Mouse (Mus musculus): ENCODE data around the gene Dcakd.
"Not testable (repeated sequence)": the region's sequence is repeated elsewhere in the genome, so short reads cannot be mapped to it uniquely, and the experiment has no call there.

The Dcakd gene

DNA sequence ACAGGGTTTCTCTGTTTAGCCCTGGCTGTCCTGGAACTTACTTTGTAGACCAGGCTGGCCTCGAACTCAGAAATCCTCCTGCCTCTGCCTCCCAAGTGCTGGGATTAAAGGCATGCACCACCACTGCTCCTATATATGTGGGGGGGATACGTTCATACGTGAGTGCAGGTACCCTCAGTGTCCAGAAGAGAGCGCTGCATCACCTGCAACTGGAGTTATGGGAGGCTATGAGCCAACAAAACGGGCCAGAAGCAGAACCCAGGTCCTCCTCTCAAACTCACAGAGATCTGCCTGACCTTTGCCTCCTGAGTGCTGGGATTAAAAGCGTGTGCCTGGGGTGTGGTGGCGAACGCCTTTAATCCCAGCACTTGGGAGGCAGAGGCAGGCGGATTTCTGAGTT is 52.2 kb downstream of the Dcakd start:
- not testable (repeated sequence) for DNase-seq

DNA sequence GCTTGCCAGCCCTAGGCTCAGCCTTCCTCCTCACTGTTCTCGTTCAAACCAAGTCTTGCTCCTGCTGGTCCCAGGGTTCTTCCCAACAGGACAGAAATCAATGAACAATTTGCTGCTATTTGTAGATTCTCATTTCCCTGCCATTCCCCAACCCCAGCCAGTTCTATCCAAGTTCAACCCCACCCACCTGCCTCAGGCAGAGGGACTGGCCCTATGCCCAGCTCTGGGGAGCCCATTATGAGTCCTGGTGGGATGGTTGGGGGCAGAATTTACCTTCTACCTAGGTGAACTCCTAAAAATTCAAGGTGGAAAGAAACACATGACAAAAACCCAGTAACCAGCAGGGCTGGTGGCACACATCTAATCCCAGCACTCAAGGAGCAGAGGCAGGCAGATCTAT is 55.8 kb downstream of the Dcakd start:
- DNase-seq: no peak

DNA sequence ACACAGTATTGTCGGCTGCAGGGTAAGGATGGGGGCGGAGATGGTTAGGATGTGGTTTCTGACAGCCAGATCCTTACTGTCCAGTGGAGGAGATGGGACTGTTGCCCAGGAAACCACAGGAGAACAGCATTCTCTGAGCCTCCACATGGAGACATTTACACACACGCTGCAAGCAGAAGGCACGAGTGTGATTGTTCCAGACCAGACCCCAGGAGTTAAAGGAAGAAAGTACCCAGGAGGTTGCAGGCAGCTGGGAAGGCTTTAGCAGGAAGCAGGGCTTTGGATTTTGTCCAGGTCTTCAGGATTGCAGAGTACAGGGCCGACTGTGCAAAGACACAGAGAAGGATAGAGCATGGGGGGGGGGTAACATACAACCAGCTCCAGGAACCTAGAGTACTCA is 56.5 kb downstream of the Dcakd start:
- DNase-seq: no peak

DNA sequence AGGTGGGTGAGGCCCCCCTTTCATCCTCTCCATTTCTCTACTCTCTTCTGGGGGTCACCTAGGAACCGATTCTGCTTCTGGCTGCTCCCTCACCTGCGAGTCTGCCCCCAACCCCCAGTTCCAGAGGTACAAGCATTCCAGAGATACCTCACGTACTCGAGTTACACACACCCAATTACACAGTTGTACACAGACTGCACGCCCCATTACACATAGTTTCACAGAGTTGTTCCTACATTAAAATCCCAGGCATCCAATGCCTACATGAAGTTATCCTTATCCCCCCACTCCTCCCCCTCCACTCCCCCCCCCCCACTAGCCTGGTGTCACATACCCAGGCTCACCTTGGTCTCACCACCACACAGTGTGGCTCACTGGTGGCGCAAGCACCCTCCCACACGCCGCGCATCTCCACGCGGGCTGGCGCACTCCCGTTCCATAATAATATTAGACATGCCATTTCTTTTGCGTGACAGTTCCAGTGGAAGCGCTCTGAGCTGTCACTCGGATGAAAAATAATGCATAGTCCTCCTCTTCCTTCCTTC is 63.5 kb downstream of the Dcakd start:
- DNase-seq: no peak

DNA sequence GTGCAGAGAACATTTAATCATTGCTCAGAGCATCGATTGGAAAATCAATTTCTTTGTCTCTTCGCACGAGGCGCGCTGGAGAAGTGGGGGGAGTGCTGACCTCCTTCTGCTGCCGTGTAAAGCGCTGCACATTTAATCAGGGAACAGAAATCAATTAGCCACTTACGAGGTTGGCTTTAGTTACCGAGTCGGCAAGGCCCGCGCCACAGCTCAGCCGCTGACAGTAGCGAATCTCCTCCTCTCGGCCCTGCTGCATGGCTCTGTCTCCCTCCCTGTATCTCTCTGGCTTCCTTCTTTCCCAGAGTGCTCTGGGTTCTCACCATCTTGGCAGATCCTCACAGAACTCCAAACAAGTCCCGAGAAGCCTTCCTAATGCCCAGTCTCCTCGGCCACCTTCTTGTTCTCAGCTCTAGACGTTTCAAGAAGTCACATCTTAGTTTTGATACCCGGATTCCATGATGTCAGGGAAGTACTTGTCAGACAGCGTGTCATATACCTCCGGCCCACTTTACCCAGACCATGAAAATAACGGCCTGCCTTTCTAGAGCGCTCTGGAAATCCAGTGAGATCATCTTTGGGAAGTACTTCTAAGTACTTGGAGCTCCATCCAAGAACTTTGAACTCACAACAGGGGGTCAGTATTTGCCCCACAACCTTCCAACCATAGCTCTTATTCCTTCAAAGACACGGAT is 64.1 kb downstream of the Dcakd start:
- DNase-seq: no peak

DNA sequence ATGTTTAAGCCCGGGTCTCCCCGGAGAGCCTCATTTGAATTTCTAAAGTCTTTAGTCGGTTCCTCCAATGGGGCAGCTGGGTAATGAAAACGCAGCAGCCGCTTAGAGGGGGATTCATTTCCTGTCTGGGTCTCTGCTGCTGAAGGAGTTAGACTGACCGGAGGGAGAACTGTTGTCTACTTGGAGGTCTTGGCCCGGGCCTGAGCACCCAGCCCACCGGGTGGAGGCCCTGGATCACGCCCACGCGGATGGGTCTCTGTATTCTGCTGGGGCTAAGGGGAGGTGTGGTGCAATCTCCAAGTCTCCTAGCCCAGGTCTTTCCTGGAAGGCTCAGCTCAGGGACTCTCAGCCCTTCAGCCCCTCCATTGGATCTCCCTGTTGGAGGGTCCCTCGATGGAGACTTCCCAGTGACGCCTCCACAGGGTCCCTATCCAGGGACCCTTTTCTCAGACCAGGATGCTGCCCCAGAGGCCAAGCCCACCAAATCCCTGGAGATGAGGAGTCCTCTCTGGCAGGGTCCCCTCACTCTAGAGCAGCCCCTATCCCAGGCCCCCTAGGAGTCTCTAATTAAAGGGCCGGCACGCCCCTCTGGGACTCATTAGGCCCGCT is 64.8 kb downstream of the Dcakd start:
- DNase-seq: no peak

DNA sequence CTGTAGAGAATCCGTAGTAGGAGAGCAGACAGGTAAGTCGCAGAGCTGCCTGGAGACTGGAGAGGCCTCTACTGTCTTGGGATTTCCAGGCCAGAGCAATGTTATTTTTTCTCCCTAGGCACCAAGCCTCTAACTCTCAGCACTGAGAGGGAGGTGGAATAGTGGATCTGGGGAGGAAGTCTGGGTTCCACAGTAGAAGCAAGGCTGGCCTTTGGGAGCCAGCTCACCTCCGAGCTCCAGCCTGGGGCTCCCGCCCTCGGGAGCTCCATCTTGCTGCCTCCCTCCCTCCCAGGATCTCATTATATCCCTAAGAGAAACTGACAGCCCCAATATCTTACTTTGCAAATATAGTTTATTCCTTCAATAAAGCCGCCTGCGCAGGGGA is 65.3 kb downstream of the Dcakd start:
- DNase-seq: no peak

DNA sequence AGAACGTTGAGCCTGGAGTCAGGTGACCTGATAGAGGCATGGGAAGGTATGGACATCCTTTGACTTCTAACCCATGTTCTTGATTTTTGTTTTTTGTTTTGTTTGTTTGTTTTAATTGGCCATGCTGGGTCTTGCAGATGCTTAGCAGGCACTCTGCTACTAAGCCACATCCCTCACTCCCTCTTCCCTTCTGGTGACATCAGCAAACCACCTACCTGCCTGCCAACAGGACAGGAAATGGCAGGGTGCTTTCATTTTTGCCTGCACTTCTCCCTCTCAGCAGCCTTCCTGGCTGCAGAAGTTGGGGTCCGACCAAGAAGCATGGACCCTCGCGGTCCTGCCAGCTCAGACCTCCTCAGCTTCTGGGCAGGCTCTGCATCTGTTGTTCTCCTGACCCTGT is 67.1 kb downstream of the Dcakd start:
- DNase-seq: no peak

DNA sequence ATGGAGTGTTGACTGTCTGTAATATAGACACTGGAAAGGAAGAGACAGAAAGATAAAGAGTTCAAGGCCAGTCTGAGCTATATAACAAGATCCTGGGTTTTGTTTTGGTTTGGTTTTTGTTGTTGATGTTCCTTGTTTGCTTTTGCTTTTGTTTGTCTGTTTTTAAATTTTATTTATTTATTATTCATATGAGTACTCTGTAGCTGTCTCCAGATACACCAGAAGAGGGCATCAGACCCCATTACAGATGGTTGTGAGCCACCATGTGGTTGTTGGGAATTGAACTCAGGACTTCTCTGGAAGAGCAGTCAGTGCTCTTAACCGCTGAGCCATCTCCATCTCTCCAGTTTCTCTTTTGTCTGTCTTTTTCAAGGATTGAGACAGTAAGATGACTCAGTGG is 69.3 kb downstream of the Dcakd start:
- no peak for DNase-seq

DNA sequence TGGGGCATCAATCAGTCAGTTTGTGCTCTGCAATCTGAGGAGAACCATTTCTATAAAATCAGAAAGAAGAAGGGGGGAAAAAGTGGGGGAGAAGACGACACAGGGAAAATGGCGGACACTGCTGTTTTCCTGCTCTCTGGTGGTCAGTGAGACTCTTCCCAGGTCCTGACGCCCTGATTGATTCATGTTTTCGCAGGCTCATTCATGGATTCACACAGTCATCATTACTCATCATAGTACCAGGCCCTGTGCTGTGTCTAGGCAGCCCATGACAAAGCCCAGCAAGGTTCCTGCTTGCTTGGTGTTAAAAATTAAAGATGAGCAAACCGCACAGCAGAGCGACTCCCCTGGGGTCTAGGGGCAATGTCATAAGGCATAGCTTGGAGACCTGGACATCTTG is 69.7 kb downstream of the Dcakd start:
- no peak for DNase-seq

DNA sequence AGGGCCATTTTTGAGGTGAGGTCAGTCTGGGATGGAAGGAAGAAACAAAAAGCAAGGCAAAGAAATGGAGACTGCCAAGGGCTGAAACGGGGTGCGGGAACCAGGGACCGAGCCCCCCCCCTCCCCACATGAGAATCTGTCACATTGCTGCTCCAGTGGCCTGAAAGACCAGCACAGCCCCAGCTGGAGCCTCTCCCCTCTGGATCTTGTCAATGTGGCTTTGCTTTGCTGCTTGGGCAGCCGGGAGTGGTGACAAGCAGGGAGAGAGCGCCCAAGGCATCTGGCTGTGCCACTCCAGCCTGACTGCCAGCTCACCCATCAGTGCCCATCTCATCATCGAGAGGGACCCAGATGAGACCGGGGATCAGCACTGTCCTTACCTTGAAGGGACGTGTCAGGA is 70.4 kb downstream of the Dcakd start:
- no peak for DNase-seq

DNA sequence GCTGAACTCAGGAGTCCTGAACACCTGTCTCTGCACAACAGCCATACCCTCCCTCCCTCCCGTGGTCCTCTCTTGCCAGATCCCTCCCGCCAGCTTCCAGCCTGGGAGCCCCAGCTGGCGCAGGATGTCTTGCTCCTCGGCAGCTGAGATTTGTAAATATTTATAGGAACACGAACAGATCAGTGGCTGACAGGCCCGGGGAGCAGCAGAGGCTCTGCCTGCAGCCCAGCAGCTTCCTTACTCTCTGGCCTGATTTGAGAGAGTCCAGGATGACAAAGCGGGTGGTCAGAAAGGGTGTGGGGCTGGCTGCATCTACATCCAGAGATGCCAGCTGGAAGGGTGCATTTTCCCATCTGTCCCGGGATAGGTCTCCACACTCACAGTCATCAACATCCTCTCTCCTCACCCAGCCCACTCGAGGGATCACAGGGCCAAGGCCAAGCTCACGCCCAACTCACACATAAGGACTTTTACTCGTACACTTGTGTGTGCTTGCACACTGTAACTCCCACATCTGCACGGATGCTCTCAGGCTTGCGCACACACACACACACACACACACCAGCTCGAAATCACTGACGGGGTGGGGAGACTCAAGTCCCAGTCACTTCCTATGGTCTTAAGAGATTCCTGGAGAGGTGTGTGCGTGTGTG is 71.0 kb downstream of the Dcakd start:
- peak; percentile 95 for DNase-seq

DNA sequence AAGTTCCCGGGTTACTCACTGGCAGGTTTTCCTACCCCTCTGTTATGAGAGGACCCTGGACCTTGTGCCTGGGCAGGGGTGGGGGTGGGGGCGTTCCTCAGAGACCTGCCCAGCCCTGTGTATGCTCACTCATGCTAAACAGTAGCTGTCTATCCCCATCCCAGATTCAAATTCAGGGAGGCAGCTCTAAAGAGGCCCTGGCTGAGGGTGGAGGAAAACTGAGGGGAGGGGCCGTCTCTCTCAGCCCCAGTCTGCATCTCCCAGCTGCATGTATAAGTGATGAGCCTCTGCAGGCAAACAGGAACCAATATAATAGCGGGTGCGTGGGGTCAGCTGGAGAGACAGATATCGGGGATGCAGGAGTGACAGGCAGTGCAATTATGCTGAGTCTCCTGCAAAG is 75.2 kb downstream of the Dcakd start:
- peak; percentile 82 for DNase-seq

DNA sequence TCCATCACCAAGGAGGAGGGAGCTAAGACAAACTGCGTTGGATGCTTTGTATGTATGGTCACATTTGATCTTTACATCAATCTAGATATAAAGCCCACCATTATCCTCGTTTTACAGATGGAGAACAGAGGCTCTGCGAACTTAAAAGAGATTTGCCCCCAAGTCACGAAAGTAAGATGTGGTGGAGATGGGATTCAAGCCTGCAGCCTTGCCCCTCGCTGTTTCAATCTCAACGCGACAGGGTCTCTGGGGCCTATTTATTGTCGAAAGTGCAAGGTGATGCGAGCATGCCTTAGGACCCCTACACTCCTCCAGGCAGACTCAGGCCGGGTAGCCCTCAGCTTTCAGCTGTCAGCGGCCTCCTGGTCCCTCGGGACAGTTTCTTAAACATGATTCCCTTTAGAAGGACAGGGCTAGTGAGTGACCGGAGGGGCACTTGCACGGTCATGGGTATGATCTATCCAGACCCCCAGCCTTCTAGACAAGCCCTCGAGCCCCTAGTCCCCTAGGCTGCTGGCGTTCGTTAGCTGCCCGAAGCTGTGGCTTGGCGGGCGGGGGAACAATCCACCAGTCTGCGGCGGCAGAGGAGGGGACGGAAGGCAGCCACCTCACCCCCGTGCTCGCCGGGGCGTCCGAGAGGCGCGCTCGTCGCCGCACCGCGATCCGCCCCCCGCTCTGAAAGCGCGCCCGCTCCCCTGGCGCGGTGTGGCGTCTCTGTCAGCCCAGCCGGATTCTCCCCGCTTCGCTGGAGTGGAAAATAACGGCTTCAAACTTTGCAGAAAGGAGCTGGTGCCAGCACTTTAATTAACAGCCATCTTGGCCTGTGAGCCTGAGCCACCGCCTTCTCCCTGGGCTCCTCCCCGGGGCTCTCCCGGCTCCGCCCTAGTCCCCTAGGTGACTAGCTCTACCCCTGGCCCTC is 79.8 kb downstream of the Dcakd start:
- DNase-seq: peak; percentile 95

DNA sequence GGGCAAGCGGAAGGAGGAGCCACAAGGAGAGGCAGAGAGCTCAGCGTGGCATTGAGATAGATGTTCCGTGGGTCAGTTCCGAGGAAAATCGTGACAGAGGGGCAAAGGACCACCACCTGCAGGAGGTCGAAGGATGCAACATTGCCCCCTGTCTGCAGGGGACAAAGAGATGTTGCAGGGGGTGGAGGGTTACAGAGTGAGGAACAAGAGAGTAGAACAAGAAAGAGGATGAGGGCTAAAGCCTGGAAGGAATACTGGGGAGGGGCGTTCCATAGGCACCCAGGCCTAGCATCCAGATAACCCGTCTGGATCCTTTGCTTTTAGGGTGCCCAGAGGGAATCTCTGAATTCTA is 81.2 kb downstream of the Dcakd start:
- no peak for DNase-seq

DNA sequence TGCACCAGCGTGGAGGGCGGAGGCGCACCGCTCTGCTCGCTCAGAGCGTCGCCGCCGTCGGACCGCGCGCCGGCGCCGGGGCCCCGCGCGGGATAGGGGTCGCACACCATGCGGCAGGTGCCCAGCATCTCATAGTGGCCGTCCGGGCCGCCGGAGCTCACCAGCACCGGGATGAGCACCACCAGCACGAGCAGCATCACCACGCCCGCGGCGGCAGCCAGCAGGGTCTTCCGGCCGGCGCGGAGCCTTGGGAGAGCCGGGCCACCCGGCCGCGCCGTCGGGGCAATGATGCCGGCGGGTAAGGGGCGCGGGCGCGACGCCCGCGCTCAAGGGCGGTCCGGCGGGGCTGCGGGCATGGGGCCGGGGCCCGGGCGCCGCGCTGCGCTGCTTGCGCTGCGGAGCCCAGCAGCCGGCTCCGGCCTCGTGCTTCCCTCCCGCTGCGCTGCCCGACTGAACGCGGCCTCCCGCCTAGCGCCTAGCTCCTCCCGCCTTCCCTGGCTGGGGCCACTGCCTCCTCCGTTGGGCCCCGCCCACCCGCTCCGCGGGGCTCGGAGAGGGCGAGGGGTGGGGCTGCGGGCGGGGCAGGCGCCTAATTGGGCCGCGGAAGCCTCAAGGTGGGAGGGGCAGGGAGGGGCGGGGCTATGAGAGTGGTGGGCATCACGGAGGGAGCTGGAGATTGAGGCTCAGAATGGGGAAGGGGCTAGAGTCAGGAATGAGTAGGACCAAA is 81.7 kb downstream of the Dcakd start, which contains the start of gene C1ql1:
TSS of gene C1ql1 (minus strand) at position 424 of the 727 bp plus-strand sequence.
- DNase-seq: peak; percentile 98

DNA sequence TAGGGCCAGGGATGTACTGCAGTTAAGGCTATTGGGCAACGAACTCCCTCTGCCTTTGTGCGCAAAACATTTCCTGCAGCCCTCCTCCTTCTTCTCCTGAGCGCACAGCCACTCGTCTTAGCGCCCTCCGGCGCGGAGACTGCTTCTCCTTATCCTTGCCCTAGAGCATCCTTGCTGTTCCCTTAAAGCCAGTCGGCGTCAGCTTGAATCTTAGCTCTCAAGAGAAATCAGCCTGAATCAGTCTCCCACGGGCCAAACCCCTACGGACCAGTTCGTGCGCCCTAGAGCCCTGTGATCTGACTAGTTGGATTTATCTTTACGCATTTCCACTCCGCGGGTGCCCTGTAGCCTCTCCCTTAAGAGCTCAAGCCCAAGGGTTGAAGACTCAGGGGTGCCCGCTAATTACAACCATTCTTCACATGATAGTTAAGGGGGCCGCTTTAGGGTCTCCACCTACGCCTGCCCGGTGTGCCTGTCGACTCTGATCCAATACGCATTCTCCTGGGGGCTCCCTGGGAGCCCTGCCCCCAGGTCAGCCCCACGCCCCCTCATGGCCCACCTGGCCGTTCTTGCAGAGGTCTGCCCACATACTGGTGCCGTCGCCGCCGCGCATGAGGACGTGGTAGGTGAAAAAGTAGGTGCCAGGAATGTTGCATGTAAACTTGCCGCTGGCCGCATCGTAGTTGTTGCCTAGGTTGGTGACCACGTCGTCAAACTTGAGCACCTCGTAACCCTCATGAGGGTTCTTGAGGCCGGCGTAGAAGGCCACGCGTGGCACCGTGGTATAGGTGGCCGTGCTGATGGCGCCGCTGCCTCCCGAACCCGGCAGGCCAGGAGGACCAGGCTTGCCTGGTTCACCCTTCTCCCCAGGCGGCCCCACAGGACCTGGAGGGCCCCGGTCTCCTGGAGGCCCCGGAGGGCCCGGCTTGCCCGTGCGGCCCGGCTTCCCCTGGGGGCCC is 82.5 kb downstream of the Dcakd start:
- no peak for DNase-seq

Data from heart, adult 11 months (tissue).